Mouse (Mus musculus): ENCODE results near the gene Agap1. TPM values are rescaled to one million over a fixed set of nuclear protein-coding genes. Genes with fewer than 3 reads are reported as not detected.
A peak's percentile ranks its signal among the peaks of the same experiment; 100 is the strongest.

Gene Agap1
- polyA plus RNA-seq, 1 experiment from 2014 or later: 11.5 TPM

- H3K4me3 ChIP-seq: no peak overlapping the region
- no peaks in the 10 kb centered on the region for H3K4me1 ChIP-seq
- no peaks in the 10 kb centered on the region for H3K9me3 ChIP-seq
- H3K9ac ChIP-seq: no peak overlapping the region
- 14% methylated on average over 1 of the region's 1 CpGs for WGBS
- ATAC-seq (ENCODE audit: borderline replicate concordance, extremely low read depth, low FRiP score, low TSS enrichment): no peak
- H3K27me3 ChIP-seq: no peaks in the 10 kb centered on the region
- H3K4me2 ChIP-seq: no peak overlapping the region
- H3K27ac ChIP-seq: no peak overlapping the region
- peaks cover 12% of the 10 kb centered on the region for H3K36me3 ChIP-seq
These were observed 177.1 kb downstream of the Agap1 start for GRCm38 (mm10) chr1:89631747-89632146.

- H3K4me3 ChIP-seq: no peak overlapping the region
- H3K4me2 ChIP-seq: no peak overlapping the region
- H3K36me3 ChIP-seq: 0 out of 2 replicates have a peak, but pooled peaks cover 8% of the 10 kb centered on the region
- no peak for ATAC-seq (ENCODE audit: borderline replicate concordance, extremely low read depth, low FRiP score, low TSS enrichment)
- H3K4me1 ChIP-seq: no peaks in the 10 kb centered on the region
- H3K9me3 ChIP-seq: no peaks in the 10 kb centered on the region
- H3K27ac ChIP-seq: no peak overlapping the region
- no peaks in the 10 kb centered on the region for H3K27me3 ChIP-seq
- WGBS: 77% methylated on average over 14 of the region's 14 CpGs
- H3K9ac ChIP-seq: no peak overlapping the region
These were observed 179.4 kb downstream of the Agap1 start for GRCm38 (mm10) chr1:89634055-89634454.

GRCm38 (mm10) chr1:89635131-89635530 is 180.5 kb downstream of the Agap1 start:
- Histone ChIP-seq H3K4me3 (no peak overlapping the region), H3K27me3 (no peaks in the 10 kb centered on the region), H3K9ac (no peak overlapping the region), H3K27ac (no peak overlapping the region), H3K4me1 (no peaks in the 10 kb centered on the region), H3K4me2 (no peak overlapping the region), H3K36me3 (0 out of 2 replicates have a peak, but pooled peaks cover 8% of the 10 kb centered on the region), H3K9me3 (no peaks in the 10 kb centered on the region)
- 97% methylated on average over 2 of the region's 2 CpGs for WGBS
- ATAC-seq (ENCODE audit: borderline replicate concordance, extremely low read depth, low FRiP score, low TSS enrichment): no peak

GRCm38 (mm10) chr1:89637670-89638069 is 183.1 kb downstream of the Agap1 start:
- Histone ChIP-seq H3K4me3 (no peak overlapping the region), H3K27ac (no peak overlapping the region), H3K9me3 (no peaks in the 10 kb centered on the region), H3K27me3 (no peaks in the 10 kb centered on the region), H3K36me3 (0 out of 2 replicates have a peak, but pooled peaks cover 8% of the 10 kb centered on the region), H3K4me1 (no peaks in the 10 kb centered on the region), H3K9ac (no peak overlapping the region), H3K4me2 (no peak overlapping the region)
- WGBS: 78% methylated on average over 4 of the region's 4 CpGs
- ATAC-seq (ENCODE audit: borderline replicate concordance, extremely low read depth, low FRiP score, low TSS enrichment): no peak

- H3K9me3 ChIP-seq: no peaks in the 10 kb centered on the region
- no peak overlapping the region for H3K27ac ChIP-seq
- H3K36me3 ChIP-seq: no peaks in the 10 kb centered on the region
- H3K4me3 ChIP-seq: no peak overlapping the region
- 50% methylated on average over 7 of the region's 8 CpGs for WGBS
- H3K4me2 ChIP-seq: peak overlapping the region; percentile 27
- no peak overlapping the region for H3K9ac ChIP-seq
- H3K4me1 ChIP-seq: peaks cover 7% of the 10 kb centered on the region; the same call in 1 of the 2 replicates
- ATAC-seq (ENCODE audit: borderline replicate concordance, extremely low read depth, low FRiP score, low TSS enrichment): no peak
- no peaks in the 10 kb centered on the region for H3K27me3 ChIP-seq
These were observed 189.0 kb downstream of the Agap1 start for GRCm38 (mm10) chr1:89643445-89644100.

GRCm38 (mm10) chr1:89644120-89644519 is 189.5 kb downstream of the Agap1 start:
- Histone ChIP-seq H3K4me2 (peak overlapping the region; percentile 27), H3K4me3 (no peak overlapping the region), H3K4me1 (peaks cover 7% of the 10 kb centered on the region; the same call in 1 of the 2 replicates), H3K36me3 (no peaks in the 10 kb centered on the region), H3K27ac (no peak overlapping the region), H3K27me3 (no peaks in the 10 kb centered on the region), H3K9ac (no peak overlapping the region), H3K9me3 (no peaks in the 10 kb centered on the region)
- 67% methylated on average over 11 of the region's 11 CpGs for WGBS
- ATAC-seq (ENCODE audit: borderline replicate concordance, extremely low read depth, low FRiP score, low TSS enrichment): peak; percentile 44; the same call in 1 of the 2 replicates

GRCm38 (mm10) chr1:89646326-89647018 is 191.9 kb downstream of the Agap1 start:
- H3K9me3 ChIP-seq: no peaks in the 10 kb centered on the region
- H3K9ac ChIP-seq: no peak overlapping the region
- no peaks in the 10 kb centered on the region for H3K36me3 ChIP-seq
- H3K4me2 ChIP-seq: peak overlapping the region; percentile 26; the same call in 1 of the 2 replicates
- H3K27ac ChIP-seq: no peak overlapping the region
- no peak overlapping the region for H3K4me3 ChIP-seq
- ATAC-seq (ENCODE audit: borderline replicate concordance, extremely low read depth, low FRiP score, low TSS enrichment): peak; percentile 41; the same call in 1 of the 2 replicates
- WGBS: 16% methylated on average over 4 of the region's 4 CpGs
- H3K4me1 ChIP-seq: peaks cover 7% of the 10 kb centered on the region; the same call in 1 of the 2 replicates
- no peaks in the 10 kb centered on the region for H3K27me3 ChIP-seq

- 60% methylated on average over 8 of the region's 8 CpGs for WGBS
- no peak for ATAC-seq (ENCODE audit: borderline replicate concordance, extremely low read depth, low FRiP score, low TSS enrichment)
- Histone ChIP-seq H3K4me1 (peaks cover 7% of the 10 kb centered on the region; the same call in 1 of the 2 replicates), H3K9ac (no peak overlapping the region), H3K36me3 (no peaks in the 10 kb centered on the region), H3K27ac (no peak overlapping the region), H3K9me3 (no peaks in the 10 kb centered on the region), H3K27me3 (no peaks in the 10 kb centered on the region), H3K4me2 (no peak overlapping the region), H3K4me3 (no peak overlapping the region)
These were observed 192.9 kb downstream of the Agap1 start for GRCm38 (mm10) chr1:89647505-89647904.

GRCm38 (mm10) chr1:89650557-89650956 is 196.0 kb downstream of the Agap1 start:
- 83% methylated on average over 7 of the region's 7 CpGs for WGBS
- no peak for ATAC-seq (ENCODE audit: borderline replicate concordance, extremely low read depth, low FRiP score, low TSS enrichment)
- no peaks in the 10 kb centered on the region for H3K36me3 ChIP-seq
- H3K27me3 ChIP-seq: no peaks in the 10 kb centered on the region
- no peak overlapping the region for H3K4me3 ChIP-seq
- H3K9me3 ChIP-seq: no peaks in the 10 kb centered on the region
- H3K4me2 ChIP-seq: no peak overlapping the region
- no peak overlapping the region for H3K9ac ChIP-seq
- peaks cover 7% of the 10 kb centered on the region; the same call in 1 of the 2 replicates for H3K4me1 ChIP-seq
- H3K27ac ChIP-seq: no peak overlapping the region

GRCm38 (mm10) chr1:89656167-89656566 is 201.6 kb downstream of the Agap1 start:
- ATAC-seq (ENCODE audit: borderline replicate concordance, extremely low read depth, low FRiP score, low TSS enrichment): no peak

GRCm38 (mm10) chr1:89656643-89657321 is 202.2 kb downstream of the Agap1 start:
- Histone ChIP-seq H3K9me3 (no peaks in the 10 kb centered on the region), H3K4me3 (no peak overlapping the region), H3K4me1 (peaks cover 10% of the 10 kb centered on the region), H3K9ac (no peak overlapping the region), H3K27me3 (no peaks in the 10 kb centered on the region), H3K4me2 (peak overlapping the region; percentile 7; the same call in 1 of the 2 replicates), H3K27ac (peak overlapping the region; percentile 16), H3K36me3 (no peaks in the 10 kb centered on the region)
- peak; percentile 60; the same call in 1 of the 2 replicates for ATAC-seq (ENCODE audit: borderline replicate concordance, extremely low read depth, low FRiP score, low TSS enrichment)
- WGBS: 21% methylated on average over 11 of the region's 11 CpGs

More at GRCm38 (mm10) chr1:89656167-89656566, 201.6 kb downstream of the Agap1 start:
- Histone ChIP-seq H3K36me3 (no peaks in the 10 kb centered on the region), H3K27me3 (no peaks in the 10 kb centered on the region), H3K9me3 (no peaks in the 10 kb centered on the region), H3K27ac (no peak overlapping the region), H3K9ac (no peak overlapping the region), H3K4me1 (peaks cover 10% of the 10 kb centered on the region), H3K4me2 (no peak overlapping the region), H3K4me3 (no peak overlapping the region)
- 89% methylated on average over 3 of the region's 3 CpGs for WGBS

Measured in lung, embryonic 15.5 days (tissue).